Mouse (Mus musculus) layer of hippocampus, adult 2 months (tissue): ENCODE data around the gene Nfam1. TPM values are rescaled to one million over a fixed set of nuclear protein-coding genes. Genes with fewer than 3 reads are reported as not detected.
"Not testable (repeated sequence)": the region's sequence is repeated elsewhere in the genome, so short reads cannot be mapped to it uniquely, and the experiment has no call there.

ENCODE experiments used
- DNase-seq, 2 experiments: peaks; one replicate each; pipeline ENCODE4 v3.0.0; 2022; ENCODE audit warnings: low spot score in 2 of 2
- H3K27ac ChIP-seq: fragments of 200-600 bp; 2 replicates; pipeline ENCODE4 v1.8.1; 2022
- H3K4me3 ChIP-seq: fragments of 200-600 bp; 2 replicates; pipeline ENCODE4 v1.8.1; 2022; ENCODE audit warnings: mild to moderate bottlenecking
- CTCF ChIP-seq: fragments of 200-600 bp; conservative IDR thresholded peaks from 2 replicates; pipeline ENCODE4 v1.8.1; 2022; ENCODE audit warnings: antibody characterized with exemption, mild to moderate bottlenecking, moderate library complexity
- long read RNA-seq, 2 experiments: library from polyadenylated mRNA; stranded (forward); transcript quantifications; one replicate each; pipeline ENCODE4 v2.0.0; 2021; ENCODE audit warnings: borderline mapping rate in 2 of 2
- total RNA-seq, 2 experiments: library from RNA; stranded (reverse); gene quantifications; 2 replicates each; pipeline ENCODE4 v1.2.3; 2021

The Nfam1 gene
- 1 to 10 TPM; 1.9 to 2.8 TPM for total RNA-seq
- long read RNA-seq, experiment 1, full-length matches to known transcripts: 3 of 3 reads
- long read RNA-seq, experiment 1, partial matches to known transcripts: 0 of 3 reads
- long read RNA-seq, experiment 1, other reads (novel, unspliced or antisense): 0 of 3 reads
- long read RNA-seq, experiment 2, full-length matches to known transcripts: 3 of 4 reads
- long read RNA-seq, experiment 2, partial matches to known transcripts: 0 of 4 reads
- long read RNA-seq, experiment 2, other reads (novel, unspliced or antisense): 1 of 4 reads

- Histone ChIP-seq H3K27ac (peak within 1 kb of the TSS; percentile 86), H3K4me3 (peak within 1 kb of the TSS; percentile 19; the same call in 1 of the 2 replicates)
- DNase-seq: no peak
- 0 out of 2 replicates have a peak, but pooled peaks have one; percentile 11 for TF ChIP-seq CTCF
Measured at GRCm38 (mm10) chr15:83032981-83033541, at the start of gene Nfam1. Nfam1 (minus strand) TSS chr15:83033306.

GRCm38 (mm10) chr15:83075607-83076525 is 42.8 kb upstream of the Nfam1 start:
- TF ChIP-seq CTCF: no peak
- no peak for DNase-seq
- Histone ChIP-seq H3K4me3 (no peak overlapping the region), H3K27ac (no peak overlapping the region)

- DNase-seq: no peak
- no peak overlapping the region for H3K27ac ChIP-seq
- no peak overlapping the region for H3K4me3 ChIP-seq
- no peak for TF ChIP-seq CTCF
Measured at GRCm38 (mm10) chr15:83074179-83074578, 41.1 kb upstream of the Nfam1 start.

GRCm38 (mm10) chr15:83071752-83072151 is 38.6 kb upstream of the Nfam1 start:
- Histone ChIP-seq H3K27ac (no peak overlapping the region), H3K4me3 (no peak overlapping the region)
- TF ChIP-seq CTCF: peak; percentile 55
- DNase-seq: no peak

GRCm38 (mm10) chr15:83070942-83071341 is 37.8 kb upstream of the Nfam1 start:
- no peak for DNase-seq
- Histone ChIP-seq H3K27ac (no peak overlapping the region), H3K4me3 (no peak overlapping the region)
- TF ChIP-seq CTCF: no peak

- TF ChIP-seq CTCF: peak; percentile 13; the same call in 1 of the 2 replicates
- H3K27ac ChIP-seq: no peak overlapping the region
- no peak for DNase-seq
- H3K4me3 ChIP-seq: no peak overlapping the region
Measured at GRCm38 (mm10) chr15:83068270-83068669, 35.2 kb upstream of the Nfam1 start.

GRCm38 (mm10) chr15:83065543-83065942 is 32.4 kb upstream of the Nfam1 start:
- Histone ChIP-seq H3K27ac (no peak overlapping the region), H3K4me3 (no peak overlapping the region)
- TF ChIP-seq CTCF: no peak
- DNase-seq: peak; percentile 42 to 74

GRCm38 (mm10) chr15:83062582-83062981 is 29.5 kb upstream of the Nfam1 start:
- H3K4me3 ChIP-seq, DNase-seq: not testable (repeated sequence)

GRCm38 (mm10) chr15:83061689-83062088 is 28.6 kb upstream of the Nfam1 start:
- TF ChIP-seq CTCF: no peak
- Histone ChIP-seq H3K4me3 (no peak overlapping the region), H3K27ac (no peak overlapping the region)
- DNase-seq: no peak

More at GRCm38 (mm10) chr15:83062582-83062981, 29.5 kb upstream of the Nfam1 start:
- H3K27ac ChIP-seq: not testable (repeated sequence)

GRCm38 (mm10) chr15:83059233-83059660 is 26.1 kb upstream of the Nfam1 start:
- no peak overlapping the region for H3K27ac ChIP-seq
- no peak for DNase-seq
- H3K4me3 ChIP-seq: no peak overlapping the region
- no peak for TF ChIP-seq CTCF

GRCm38 (mm10) chr15:83057533-83057932 is 24.4 kb upstream of the Nfam1 start:
- DNase-seq: no peak
- H3K27ac ChIP-seq: peak overlapping the region; percentile 97

GRCm38 (mm10) chr15:83056378-83057083 is 23.4 kb upstream of the Nfam1 start:
- H3K27ac ChIP-seq: peak overlapping the region; percentile 97
- TF ChIP-seq CTCF: no peak
- peak overlapping the region; percentile 59 for H3K4me3 ChIP-seq
- peak; percentile 40 to 65 for DNase-seq

More at GRCm38 (mm10) chr15:83057533-83057932, 24.4 kb upstream of the Nfam1 start:
- peak; percentile 66 for TF ChIP-seq CTCF
- H3K4me3 ChIP-seq: no peak overlapping the region
